Mouse (Mus musculus): ENCODE data around the gene Gm17018. TPM values are rescaled to one million over a fixed set of nuclear protein-coding genes. Genes with fewer than 3 reads are reported as not detected.
A peak's percentile ranks its signal among the peaks of the same experiment; 100 is the strongest.

Gm17018 gene
- polyA plus RNA-seq, 1 experiment from 2014 or later: 46.9 TPM

DNA sequence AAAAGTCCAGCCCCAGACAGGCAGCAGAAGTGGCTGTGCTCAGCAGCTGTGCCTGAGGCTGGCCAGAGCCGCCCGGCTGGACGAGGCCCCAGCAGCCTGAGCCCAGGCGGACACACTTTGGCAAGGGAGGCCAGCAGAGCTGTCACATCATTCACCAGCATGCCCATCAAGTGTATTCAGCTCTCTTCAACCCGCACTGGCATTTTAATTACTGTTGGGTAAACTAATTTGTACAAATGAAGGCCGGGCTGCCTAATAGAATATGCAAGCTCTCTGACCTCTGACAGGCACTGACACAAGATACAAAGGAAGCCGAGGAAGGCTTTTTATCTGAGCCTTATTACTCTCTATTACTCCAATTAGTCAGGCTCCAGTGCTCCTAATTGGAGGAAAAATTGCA, 35.6 kb downstream of the Gm17018 start:
- Histone ChIP-seq H3K9me3 (no peaks in the 10 kb centered on the region), H3K4me3 (no peak overlapping the region), H3K27ac (replicated peaks) (no peak overlapping the region), H3K36me3 (no peaks in the 10 kb centered on the region), H3K9ac (replicated peaks) (no peak overlapping the region), H3K4me1 (peaks cover 10% of the 10 kb centered on the region), H3K4me2 (replicated peaks) (no peak overlapping the region), H3K27me3 (peaks cover 83% of the 10 kb centered on the region)
- 9% methylated on average over 7 of the region's 7 CpGs for WGBS
- peak; percentile 88 for ATAC-seq (replicated peaks)

- peak; percentile 35; the same call in 1 of the 2 replicates for ATAC-seq (replicated peaks)
- 24% methylated on average over 6 of the region's 6 CpGs for WGBS
These were observed 36.0 kb downstream of the Gm17018 start for GRCm38 (mm10) chr19:45596434-45596833.

GRCm38 (mm10) chr19:45597106-45597505, 36.7 kb downstream of the Gm17018 start:
- Histone ChIP-seq H3K27me3 (peaks cover 84% of the 10 kb centered on the region), H3K36me3 (no peaks in the 10 kb centered on the region; the same call in 1 of the 2 replicates), H3K9me3 (no peaks in the 10 kb centered on the region), H3K27ac (replicated peaks) (no peak overlapping the region), H3K4me3 (no peak overlapping the region), H3K4me2 (replicated peaks) (no peak overlapping the region), H3K4me1 (peaks cover 10% of the 10 kb centered on the region), H3K9ac (replicated peaks) (no peak overlapping the region)
- ATAC-seq (replicated peaks): no peak
- WGBS: 67% methylated on average over 4 of the region's 4 CpGs

More at GRCm38 (mm10) chr19:45596434-45596833, 36.0 kb downstream of the Gm17018 start:
- Histone ChIP-seq H3K9me3 (no peaks in the 10 kb centered on the region), H3K4me3 (no peak overlapping the region), H3K9ac (replicated peaks) (no peak overlapping the region), H3K4me1 (peaks cover 10% of the 10 kb centered on the region), H3K4me2 (replicated peaks) (no peak overlapping the region), H3K27ac (replicated peaks) (no peak overlapping the region), H3K27me3 (peaks cover 84% of the 10 kb centered on the region), H3K36me3 (no peaks in the 10 kb centered on the region)

DNA sequence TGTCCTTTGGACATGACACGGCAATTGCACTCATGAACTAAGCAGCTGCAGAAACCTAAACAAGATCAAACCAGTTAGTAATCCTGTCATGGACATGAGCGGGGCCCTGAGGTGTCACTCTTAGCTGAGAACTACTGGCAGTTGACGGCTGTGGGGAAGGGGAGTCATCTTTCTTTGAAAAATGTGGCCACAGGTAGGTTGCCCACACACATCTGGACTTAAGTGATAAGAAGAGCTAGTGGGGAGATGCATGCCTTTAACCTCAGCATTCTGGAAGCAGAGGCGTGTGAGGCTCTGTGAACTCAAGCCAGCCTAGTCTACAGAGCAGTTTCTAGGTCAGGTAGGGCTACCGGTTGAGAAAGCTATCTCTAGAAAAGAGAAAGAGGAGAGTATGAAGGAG, 42.2 kb downstream of the Gm17018 start:
- 95% methylated on average over 5 of the region's 5 CpGs for WGBS
- no peak overlapping the region for H3K9ac ChIP-seq (replicated peaks)
- ATAC-seq (replicated peaks): no peak
- no peak overlapping the region for H3K4me2 ChIP-seq (replicated peaks)
- peaks cover 2% of the 10 kb centered on the region; the same call in 1 of the 2 replicates for H3K36me3 ChIP-seq
- peaks cover 8% of the 10 kb centered on the region for H3K4me1 ChIP-seq
- H3K4me3 ChIP-seq: no peak overlapping the region
- H3K9me3 ChIP-seq: no peaks in the 10 kb centered on the region
- peaks cover 80% of the 10 kb centered on the region for H3K27me3 ChIP-seq
- H3K27ac ChIP-seq (replicated peaks): no peak overlapping the region

DNA sequence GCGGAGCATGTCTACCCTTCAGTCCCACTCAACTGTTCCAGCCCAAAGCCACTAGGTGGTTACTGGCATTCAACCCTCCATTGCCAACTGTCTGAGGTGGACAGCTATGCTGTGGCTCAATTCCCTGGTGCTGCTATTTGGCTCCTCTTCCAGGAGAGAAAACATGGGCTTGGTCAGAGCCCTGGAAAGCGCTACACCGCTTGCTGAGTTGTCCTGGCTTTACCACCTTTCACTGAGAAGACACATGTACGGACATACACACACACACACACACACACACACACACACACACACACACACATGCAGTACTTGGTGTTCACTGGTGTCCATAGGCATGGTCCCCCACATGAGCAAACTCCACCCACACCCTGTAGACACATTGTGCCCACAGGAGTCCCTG, 46.3 kb downstream of the Gm17018 start:
- Histone ChIP-seq H3K9ac (replicated peaks) (no peak overlapping the region), H3K4me3 (no peak overlapping the region), H3K4me2 (replicated peaks) (no peak overlapping the region), H3K36me3 (peaks cover 2% of the 10 kb centered on the region; the same call in 1 of the 2 replicates), H3K27me3 (peaks cover 52% of the 10 kb centered on the region), H3K27ac (replicated peaks) (no peak overlapping the region), H3K4me1 (peaks cover 15% of the 10 kb centered on the region), H3K9me3 (no peaks in the 10 kb centered on the region)
- no peak; the same call in 1 of the 2 replicates for ATAC-seq (replicated peaks)
- 55% methylated on average over 4 of the region's 4 CpGs for WGBS

- H3K4me3 ChIP-seq: no peak overlapping the region
- H3K4me2 ChIP-seq (replicated peaks): no peak overlapping the region
- no peak overlapping the region for H3K27ac ChIP-seq (replicated peaks)
- H3K27me3 ChIP-seq: peaks cover 45% of the 10 kb centered on the region
- 5% methylated on average over 7 of the region's 7 CpGs for WGBS
- no peak overlapping the region for H3K9ac ChIP-seq (replicated peaks)
- peaks cover 15% of the 10 kb centered on the region for H3K4me1 ChIP-seq
- ATAC-seq (replicated peaks): peak; percentile 60
- no peaks in the 10 kb centered on the region for H3K9me3 ChIP-seq
- H3K36me3 ChIP-seq: no peaks in the 10 kb centered on the region
These were observed 47.1 kb downstream of the Gm17018 start for GRCm38 (mm10) chr19:45607479-45607878.

GRCm38 (mm10) chr19:45608648-45609339, 48.4 kb downstream of the Gm17018 start:
- H3K4me3 ChIP-seq: no peak overlapping the region
- no peak overlapping the region for H3K27ac ChIP-seq (replicated peaks)
- 81% methylated on average over 13 of the region's 13 CpGs for WGBS
- no peaks in the 10 kb centered on the region for H3K36me3 ChIP-seq
- peaks cover 37% of the 10 kb centered on the region for H3K27me3 ChIP-seq
- no peak for ATAC-seq (replicated peaks)
- no peak overlapping the region for H3K4me2 ChIP-seq (replicated peaks)
- peaks cover 15% of the 10 kb centered on the region for H3K4me1 ChIP-seq
- no peak overlapping the region for H3K9ac ChIP-seq (replicated peaks)
- H3K9me3 ChIP-seq: no peaks in the 10 kb centered on the region

DNA sequence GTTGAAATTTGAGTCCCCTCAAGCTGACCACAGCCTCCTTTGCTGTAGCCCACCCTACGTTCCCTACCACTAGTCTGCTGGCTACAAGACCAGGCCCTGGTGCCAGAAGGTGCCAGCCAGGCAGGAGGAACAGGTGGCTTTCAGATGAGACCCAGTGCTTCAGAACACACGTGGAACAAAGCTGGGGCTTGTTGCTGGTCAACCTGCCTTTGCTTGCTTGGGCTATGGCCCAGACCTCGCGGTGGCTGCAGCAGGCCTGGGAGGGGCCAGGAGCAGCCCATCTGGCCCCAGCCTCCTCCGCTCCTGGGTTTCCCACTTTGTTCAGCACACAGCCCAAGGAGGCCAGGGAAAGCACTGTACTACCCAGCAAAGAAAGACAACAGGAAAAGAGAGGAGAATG, 50.4 kb downstream of the Gm17018 start:
- no peak for ATAC-seq (replicated peaks)
- peaks cover 19% of the 10 kb centered on the region; the same call in 1 of the 2 replicates for H3K27me3 ChIP-seq
- WGBS: 83% methylated on average over 5 of the region's 5 CpGs

GRCm38 (mm10) chr19:45614375-45614774, 54.0 kb downstream of the Gm17018 start:
- H3K9me3 ChIP-seq: no peaks in the 10 kb centered on the region
- peaks cover 11% of the 10 kb centered on the region; the same call in 1 of the 2 replicates for H3K27me3 ChIP-seq
- ATAC-seq (replicated peaks): no peak
- H3K4me2 ChIP-seq (replicated peaks): no peak overlapping the region
- no peak overlapping the region for H3K4me3 ChIP-seq
- no peaks in the 10 kb centered on the region for H3K36me3 ChIP-seq
- H3K4me1 ChIP-seq: peaks cover 31% of the 10 kb centered on the region
- H3K9ac ChIP-seq (replicated peaks): no peak overlapping the region
- H3K27ac ChIP-seq (replicated peaks): no peak overlapping the region
- 41% methylated on average over 8 of the region's 8 CpGs for WGBS

More for the DNA sequence above, 50.4 kb downstream of the Gm17018 start:
- Histone ChIP-seq H3K4me3 (no peak overlapping the region), H3K36me3 (no peaks in the 10 kb centered on the region), H3K9ac (replicated peaks) (no peak overlapping the region), H3K4me1 (peaks cover 32% of the 10 kb centered on the region), H3K27ac (replicated peaks) (no peak overlapping the region), H3K9me3 (no peaks in the 10 kb centered on the region), H3K4me2 (replicated peaks) (no peak overlapping the region)

DNA sequence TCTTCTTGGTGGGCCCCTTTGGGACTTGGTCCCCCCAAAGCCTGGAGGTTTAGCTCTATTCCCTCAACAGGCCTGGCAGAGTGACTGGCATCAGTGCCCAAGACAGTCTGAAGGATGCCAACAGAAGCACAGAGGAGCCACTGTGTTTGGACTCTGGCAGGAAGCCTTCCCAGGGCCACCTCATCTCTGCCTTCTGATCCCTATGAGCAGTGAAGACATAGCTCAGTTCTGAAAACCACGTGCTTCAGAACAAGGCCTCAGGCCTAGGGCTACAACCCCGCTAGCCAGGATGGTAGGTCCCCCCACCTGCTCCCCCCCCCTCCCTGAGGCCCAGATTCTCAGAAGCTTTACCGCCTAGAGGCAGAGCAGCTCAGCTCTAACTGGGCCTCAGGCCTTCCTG, 54.5 kb downstream of the Gm17018 start:
- Histone ChIP-seq H3K27ac (replicated peaks) (no peak overlapping the region), H3K27me3 (peaks cover 11% of the 10 kb centered on the region; the same call in 1 of the 2 replicates), H3K4me3 (no peak overlapping the region), H3K36me3 (no peaks in the 10 kb centered on the region), H3K4me1 (peaks cover 31% of the 10 kb centered on the region), H3K4me2 (replicated peaks) (no peak overlapping the region), H3K9me3 (no peaks in the 10 kb centered on the region), H3K9ac (replicated peaks) (no peak overlapping the region)
- peak; percentile 55 for ATAC-seq (replicated peaks)
- 41% methylated on average over 3 of the region's 3 CpGs for WGBS

DNA sequence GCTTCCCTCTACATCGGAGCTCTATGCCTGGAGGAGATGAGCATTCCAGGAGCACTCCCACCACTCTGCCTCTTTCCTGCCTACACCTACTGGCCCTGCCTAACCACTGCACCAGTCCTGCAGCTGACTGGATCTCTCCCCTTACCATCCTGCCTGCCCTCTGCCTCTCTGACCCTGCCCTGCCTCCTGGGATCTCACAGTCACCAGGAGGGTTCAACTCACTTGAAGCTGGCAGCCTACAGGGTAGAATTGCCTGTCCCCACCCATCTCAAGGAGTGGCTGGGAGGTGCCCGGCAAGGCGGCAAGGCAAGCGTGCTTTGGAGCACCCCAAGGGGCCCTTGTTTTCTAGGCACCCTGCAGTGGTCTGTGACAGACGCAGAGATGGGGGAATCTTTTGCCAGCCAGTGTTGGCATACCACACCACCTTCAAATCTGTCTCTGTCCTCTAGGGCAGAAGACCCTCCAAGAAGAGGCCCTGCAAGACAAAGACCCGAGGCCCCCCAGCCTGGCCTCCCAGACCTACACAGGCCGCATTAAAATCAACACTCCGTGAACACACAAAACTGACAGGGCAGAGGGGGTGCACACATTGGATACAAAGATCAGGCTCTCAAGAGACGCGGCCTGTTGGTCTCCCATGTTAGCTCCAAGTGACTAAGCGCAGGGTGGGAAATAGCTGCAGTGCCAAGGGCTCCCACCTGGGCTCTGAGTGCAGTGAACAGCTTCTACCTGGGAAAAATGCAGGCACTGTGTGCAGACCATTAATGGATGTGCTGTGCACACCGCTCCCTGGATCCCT, 55.2 kb downstream of the Gm17018 start:
- Histone ChIP-seq H3K9ac (replicated peaks) (no peak overlapping the region), H3K4me1 (peaks cover 31% of the 10 kb centered on the region), H3K36me3 (no peaks in the 10 kb centered on the region), H3K4me3 (no peak overlapping the region), H3K9me3 (no peaks in the 10 kb centered on the region), H3K27ac (replicated peaks) (no peak overlapping the region), H3K27me3 (peaks cover 5% of the 10 kb centered on the region; the same call in 1 of the 2 replicates), H3K4me2 (replicated peaks) (no peak overlapping the region)
- peak; percentile 23; the same call in 1 of the 2 replicates for ATAC-seq (replicated peaks)
- 30% methylated on average over 12 of the region's 12 CpGs for WGBS

GRCm38 (mm10) chr19:45616214-45616518, 55.8 kb downstream of the Gm17018 start:
- ATAC-seq (replicated peaks): peak; percentile 29; the same call in 1 of the 2 replicates
- Histone ChIP-seq H3K27me3 (no peaks in the 10 kb centered on the region; the same call in 1 of the 2 replicates), H3K9ac (replicated peaks) (no peak overlapping the region), H3K36me3 (no peaks in the 10 kb centered on the region), H3K4me3 (no peak overlapping the region), H3K9me3 (no peaks in the 10 kb centered on the region), H3K4me1 (peaks cover 31% of the 10 kb centered on the region), H3K27ac (replicated peaks) (no peak overlapping the region), H3K4me2 (replicated peaks) (no peak overlapping the region)
- 18% methylated on average over 4 of the region's 4 CpGs for WGBS

Data from forebrain, embryonic 15.5 days (tissue).